Mouse (Mus musculus) spleen, adult 2 months (tissue): ENCODE measurements around the gene Slc7a6os.

Experiments
- CTCF ChIP-seq: fragments of 200-500 bp; IDR thresholded peaks from 2 replicates; pipeline ENCODE4 v1.5.1; 2011; ENCODE audit warnings: mild to moderate bottlenecking, inconsistent platforms; ENCODE audit not compliant: insufficient read depth, insufficient read length, insufficient replicate concordance; ENCODE audit errors: extremely low read depth
- POLR2A ChIP-seq: fragments of 200-500 bp; IDR thresholded peaks from 2 replicates; pipeline ENCODE4 v1.6.1; 2011; ENCODE audit warnings: low read depth, low read length, inconsistent platforms

DNA sequence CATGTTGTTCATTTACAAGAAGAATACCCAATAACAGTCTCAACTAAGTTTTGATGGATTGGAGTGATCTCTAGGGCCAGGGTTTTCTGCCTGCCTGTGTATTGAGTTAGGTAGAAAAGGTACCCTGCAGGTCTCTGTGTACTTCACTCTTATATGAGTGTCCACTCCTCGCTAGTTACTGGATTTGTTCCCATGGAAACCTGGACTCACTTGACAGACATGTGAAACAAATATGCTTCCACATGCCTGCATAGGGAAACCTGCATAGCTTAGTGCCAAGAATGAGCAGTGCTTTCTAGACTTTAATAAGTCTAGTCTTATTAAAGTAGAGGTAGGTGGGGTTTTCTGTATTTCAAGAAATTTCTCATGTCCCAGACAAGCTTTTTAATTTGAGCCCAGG is 33.8 kb downstream of the Slc7a6os start:
- TF ChIP-seq CTCF: no peak
- no peak for TF ChIP-seq POLR2A
